Mouse (Mus musculus): ENCODE data around the gene Atp2b2. TPM values are rescaled to one million over a fixed set of nuclear protein-coding genes. Genes with fewer than 3 reads are reported as not detected.

Gene Atp2b2
- total and polyA plus RNA-seq, 3 experiments = 0.04 TPM; not detected in 2

DNA sequence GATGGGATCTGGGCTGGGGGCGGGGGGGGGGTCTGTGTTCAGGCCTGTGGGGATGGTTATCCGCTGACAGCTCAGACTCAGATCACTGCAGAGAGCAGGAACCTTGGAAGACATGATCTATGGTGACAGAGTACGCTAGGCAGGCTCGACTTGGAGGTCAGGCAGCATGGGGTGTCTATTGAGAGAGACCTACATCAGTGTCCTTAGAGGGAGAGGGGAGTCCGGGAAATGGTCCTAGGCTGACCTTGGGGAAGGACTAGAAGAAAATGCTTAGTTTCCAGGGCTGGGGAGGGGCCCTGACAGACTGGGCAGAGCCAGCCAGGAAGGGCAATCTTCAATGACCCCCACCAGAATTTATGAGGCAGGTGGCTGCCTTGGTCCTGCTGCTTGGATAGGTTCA lies 33.6 kb upstream of the Atp2b2 start:
- no peak for DNase-seq (ENCODE audit: low read depth, low spot score)
- Histone ChIP-seq H3K36me3 (ENCODE audit: control insufficient read depth in 1 of 2, insufficient read depth in 2 of 2, low read length in 2 of 2) (no peaks in the 10 kb centered on the region), H3K9ac (ENCODE audit: control insufficient read depth, low read depth, low read length, poor library complexity, severe bottlenecking) (no peak overlapping the region), H3K4me3 (ENCODE audit: control insufficient read depth in 1 of 2, insufficient read depth in 1 of 2, low read depth in 2 of 2, low read length in 2 of 2) (no peak overlapping the region), H3K27me3 (ENCODE audit: control insufficient read depth in 1 of 2, insufficient read depth in 2 of 2, low read length in 2 of 2) (no peaks in the 10 kb centered on the region), H3K27ac (ENCODE audit: control insufficient read depth, low read depth, low read length) (no peak overlapping the region), H3K9me3 (replicated peaks; ENCODE audit: insufficient read depth, low read length) (no peaks in the 10 kb centered on the region), H3K4me1 (ENCODE audit: control insufficient read depth in 1 of 2, insufficient read depth in 2 of 2, low read length in 2 of 2) (no peaks in the 10 kb centered on the region), H3K79me2 (ENCODE audit: control insufficient read depth, insufficient read depth, low read length, poor library complexity) (no peaks in the 10 kb centered on the region)
- TF ChIP-seq USF1 (IDR thresholded peaks at IDR 0.05; ENCODE audit: low read depth, low read length) = no peak
- no peak for TF ChIP-seq MAX (IDR thresholded peaks at IDR 0.05; ENCODE audit: low read length)
- no peak for TF ChIP-seq SMC3 (IDR thresholded peaks at IDR 0.05; ENCODE audit: low read depth, low read length)
- TF ChIP-seq MYB (IDR thresholded peaks at IDR 0.05; ENCODE audit: low read depth, low read length) = no peak
- no peak for TF ChIP-seq UBTF (IDR thresholded peaks at IDR 0.05; ENCODE audit: borderline replicate concordance, insufficient read depth, low read depth, low read length)

DNA sequence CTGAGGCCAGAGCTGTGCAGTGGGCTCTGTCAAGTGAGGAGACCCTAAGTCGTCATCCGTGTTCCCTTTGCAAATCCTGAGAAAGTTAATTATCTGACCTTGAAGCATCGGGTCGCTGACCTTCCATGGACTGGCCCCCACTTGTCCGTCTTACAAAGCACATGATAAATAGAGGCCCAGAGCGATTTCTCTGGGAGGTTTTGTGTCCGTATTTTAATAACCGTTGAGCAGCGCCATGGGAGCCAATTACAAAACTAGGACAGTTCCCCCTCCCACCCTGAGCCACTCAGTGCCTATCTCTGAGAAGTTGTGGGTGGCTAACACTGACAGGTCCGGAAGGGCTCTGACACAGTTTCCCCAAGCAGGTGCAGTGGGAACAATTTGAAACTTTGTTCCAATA lies 32.5 kb upstream of the Atp2b2 start:
- H3K27ac ChIP-seq (ENCODE audit: control insufficient read depth, low read depth, low read length) = no peak overlapping the region
- H3K4me1 ChIP-seq (ENCODE audit: control insufficient read depth in 1 of 2, insufficient read depth in 2 of 2, low read length in 2 of 2) = no peaks in the 10 kb centered on the region
- no peak overlapping the region for H3K9ac ChIP-seq (ENCODE audit: control insufficient read depth, low read depth, low read length, poor library complexity, severe bottlenecking)
- H3K36me3 ChIP-seq (ENCODE audit: control insufficient read depth in 1 of 2, insufficient read depth in 2 of 2, low read length in 2 of 2) = no peaks in the 10 kb centered on the region
- no peak overlapping the region for H3K4me3 ChIP-seq (ENCODE audit: control insufficient read depth in 1 of 2, insufficient read depth in 1 of 2, low read depth in 2 of 2, low read length in 2 of 2)
- DNase-seq (ENCODE audit: low read depth, low spot score) = no peak
- H3K79me2 ChIP-seq (ENCODE audit: control insufficient read depth, insufficient read depth, low read length, poor library complexity) = no peaks in the 10 kb centered on the region
- no peaks in the 10 kb centered on the region for H3K27me3 ChIP-seq (ENCODE audit: control insufficient read depth in 1 of 2, insufficient read depth in 2 of 2, low read length in 2 of 2)
- TF ChIP-seq RAD21 (IDR thresholded peaks at IDR 0.05; ENCODE audit: low read depth, low read length) (no peak), ZMIZ1 (IDR thresholded peaks at IDR 0.05; ENCODE audit: low read depth, low read length) (no peak), TAL1 (IDR thresholded peaks at IDR 0.05; ENCODE audit: low read length) (no peak), POLR2AphosphoS5 (IDR thresholded peaks at IDR 0.05; ENCODE audit: borderline replicate concordance, low read depth, low read length) (no peak), ZNF384 (IDR thresholded peaks at IDR 0.05; ENCODE audit: low read depth, low read length) (no peak), MAZ (IDR thresholded peaks at IDR 0.05; ENCODE audit: low read depth, low read length) (no peak), CHD2 (IDR thresholded peaks at IDR 0.05; ENCODE audit: low read length) (no peak), NELFE (IDR thresholded peaks at IDR 0.05; ENCODE audit: low read depth, low read length) (no peak), RCOR1 (IDR thresholded peaks at IDR 0.05; ENCODE audit: low read depth, low read length) (no peak), MYB (IDR thresholded peaks at IDR 0.05; ENCODE audit: low read depth, low read length) (no peak), NRF1 (IDR thresholded peaks at IDR 0.05; ENCODE audit: insufficient read depth, low read depth, low read length, poor library complexity, severe bottlenecking) (no peak), ELF1 (IDR thresholded peaks at IDR 0.05; ENCODE audit: low read depth, low read length) (no peak), BHLHE40 (IDR thresholded peaks at IDR 0.05; ENCODE audit: borderline replicate concordance, low read depth, low read length) (no peak), GABPA (IDR thresholded peaks at IDR 0.05; ENCODE audit: low read depth, low read length) (no peak), ZKSCAN1 (IDR thresholded peaks at IDR 0.05; ENCODE audit: low read depth, low read length) (no peak), MAFK (IDR thresholded peaks at IDR 0.05; ENCODE audit: borderline replicate concordance, low read depth, low read length) (no peak), ZC3H11A (IDR thresholded peaks at IDR 0.05; ENCODE audit: low read depth, low read length) (no peak)
- no peaks in the 10 kb centered on the region for H3K9me3 ChIP-seq (replicated peaks; ENCODE audit: insufficient read depth, low read length)

Measured in MEL (cell line).